Mouse (Mus musculus): ENCODE data around the gene Actrt2. TPM values are rescaled to one million over a fixed set of nuclear protein-coding genes. Genes with fewer than 3 reads are reported as not detected.

Gene Actrt2
- polyA plus RNA-seq, 1 experiment from 2014 or later = not detected

DNA sequence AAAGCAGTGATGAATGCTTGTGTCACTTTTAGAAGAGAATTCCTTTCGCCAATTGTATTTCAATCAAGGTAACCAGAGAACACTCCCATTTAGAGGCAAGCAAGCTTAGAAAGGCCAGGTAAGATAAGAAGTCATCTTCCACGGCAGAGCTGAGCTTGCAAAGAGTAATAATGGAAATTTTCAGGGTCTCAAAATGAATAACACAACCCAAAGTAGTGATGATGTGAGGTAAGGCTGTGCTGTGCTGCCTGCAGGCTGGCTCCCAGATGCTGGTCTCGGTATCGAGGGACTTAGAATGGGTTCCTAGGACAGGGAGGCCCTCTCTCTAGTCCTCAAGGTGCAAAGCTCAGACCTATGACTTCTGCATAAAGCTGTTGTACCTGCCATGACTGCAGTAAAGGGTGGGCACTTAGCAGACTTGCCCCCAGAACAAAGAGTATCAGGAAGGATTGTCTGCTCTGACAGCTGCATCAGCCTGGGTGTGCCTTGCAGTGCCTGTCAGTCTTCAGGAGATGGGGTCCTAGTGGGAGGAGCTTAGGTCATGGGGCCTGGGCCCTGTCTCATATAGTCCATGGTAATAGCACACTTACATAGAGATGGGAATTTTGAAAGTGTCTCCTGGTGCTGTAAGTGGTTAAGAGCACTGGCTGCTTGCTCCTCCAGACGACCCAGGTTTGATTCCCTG, 15.5 kb upstream of the Actrt2 start:
- H3K36me3 ChIP-seq = no peaks in the 10 kb centered on the region
- H3K9me3 ChIP-seq (replicated peaks) = no peaks in the 10 kb centered on the region
- H3K4me2 ChIP-seq = no peak overlapping the region
- no peak overlapping the region for H3K9ac ChIP-seq
- DNase-seq (no peak), ATAC-seq (ENCODE audit: low read depth) (no peak)
- WGBS (ENCODE audit: insufficient replicate concordance) = 58% methylated on average over 5 of the region's 5 CpGs
- no peak overlapping the region for H3K27ac ChIP-seq
- H3K4me3 ChIP-seq (replicated peaks) = no peak overlapping the region
- no peaks in the 10 kb centered on the region for H3K4me1 ChIP-seq (replicated peaks)
- H3K27me3 ChIP-seq = no peaks in the 10 kb centered on the region; the same call in 1 of the 2 replicates

DNA sequence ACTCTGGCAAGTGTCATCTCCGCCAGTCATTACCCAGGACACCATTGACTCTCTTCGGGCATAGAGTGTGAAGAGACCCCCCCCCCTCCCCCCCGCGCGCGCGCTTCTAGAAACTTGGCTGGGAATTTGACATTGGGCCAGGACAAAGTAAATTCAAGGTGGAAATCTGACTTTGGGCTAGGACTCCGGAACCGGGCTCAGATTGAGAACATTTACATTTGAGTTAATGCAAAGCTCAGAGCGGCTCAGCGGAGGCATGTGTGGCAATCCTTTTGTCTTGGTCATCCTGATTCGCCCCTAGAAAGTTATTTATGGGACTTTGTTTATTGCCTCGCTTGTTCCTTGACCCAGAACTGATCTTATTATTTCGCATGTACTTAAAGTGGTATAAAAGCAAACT, 14.6 kb upstream of the Actrt2 start:
- Histone ChIP-seq H3K4me2 (no peak overlapping the region), H3K27me3 (no peaks in the 10 kb centered on the region; the same call in 1 of the 2 replicates), H3K36me3 (no peaks in the 10 kb centered on the region), H3K9me3 (replicated peaks) (no peaks in the 10 kb centered on the region), H3K4me3 (replicated peaks) (no peak overlapping the region), H3K4me1 (replicated peaks) (no peaks in the 10 kb centered on the region), H3K9ac (no peak overlapping the region), H3K27ac (no peak overlapping the region)
- DNase-seq (no peak), ATAC-seq (ENCODE audit: low read depth) (no peak)
- 50% methylated on average over 14 of the region's 14 CpGs for WGBS (ENCODE audit: insufficient replicate concordance)

DNA sequence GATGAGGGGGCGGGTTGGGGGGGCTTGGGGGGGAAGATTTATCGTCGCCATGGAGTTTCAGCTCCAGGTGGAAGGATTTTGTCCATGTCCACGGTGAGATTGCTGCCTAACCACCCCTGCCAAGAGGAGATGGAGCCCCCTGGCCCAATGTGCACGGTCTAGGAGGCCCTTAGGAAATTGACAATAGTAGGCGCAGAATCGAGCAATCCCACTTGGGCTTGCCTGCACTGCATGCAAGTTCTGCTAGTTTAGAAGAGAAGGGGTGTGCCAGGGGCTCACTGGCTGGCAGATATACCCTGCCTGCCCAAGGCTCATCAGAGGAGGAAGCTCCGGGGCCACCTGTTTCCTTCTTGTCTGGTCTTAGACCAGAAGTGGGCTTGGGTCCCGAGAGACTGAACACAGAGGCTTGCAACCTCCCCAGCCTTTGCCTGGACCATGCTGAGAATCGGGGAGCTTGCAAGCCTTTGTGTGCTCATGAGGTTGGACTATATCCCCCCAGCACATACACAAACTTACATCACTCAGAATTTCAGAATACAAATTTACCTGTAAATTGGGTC, 7.9 kb upstream of the Actrt2 start:
- ATAC-seq (ENCODE audit: low read depth) (no peak), DNase-seq (no peak)
- 46% methylated on average over 10 of the region's 10 CpGs for WGBS (ENCODE audit: insufficient replicate concordance)
- no peak overlapping the region for H3K4me2 ChIP-seq
- H3K4me3 ChIP-seq (replicated peaks) = no peak overlapping the region
- H3K9me3 ChIP-seq (replicated peaks) = no peaks in the 10 kb centered on the region
- no peak overlapping the region for H3K27ac ChIP-seq
- no peaks in the 10 kb centered on the region for H3K4me1 ChIP-seq (replicated peaks)
- no peaks in the 10 kb centered on the region for H3K36me3 ChIP-seq
- 0 out of 2 replicates have a peak, but pooled peaks cover 7% of the 10 kb centered on the region for H3K27me3 ChIP-seq
- no peak overlapping the region for H3K9ac ChIP-seq

- H3K4me3 ChIP-seq (replicated peaks) = no peak overlapping the region
Observed at GRCm38 (mm10) chr4:154674966-154675365, 7.3 kb upstream of the Actrt2 start.

GRCm38 (mm10) chr4:154674541-154674940, 6.9 kb upstream of the Actrt2 start:
- Histone ChIP-seq H3K27me3 (0 out of 2 replicates have a peak, but pooled peaks cover 9% of the 10 kb centered on the region), H3K4me2 (no peak overlapping the region)
- WGBS (ENCODE audit: insufficient replicate concordance) = 7% methylated on average over 12 of the region's 12 CpGs

More at GRCm38 (mm10) chr4:154674966-154675365, 7.3 kb upstream of the Actrt2 start:
- Histone ChIP-seq H3K9ac (no peak overlapping the region), H3K9me3 (replicated peaks) (no peaks in the 10 kb centered on the region), H3K4me2 (no peak overlapping the region), H3K27ac (no peak overlapping the region), H3K36me3 (no peaks in the 10 kb centered on the region), H3K27me3 (0 out of 2 replicates have a peak, but pooled peaks cover 7% of the 10 kb centered on the region), H3K4me1 (replicated peaks) (no peaks in the 10 kb centered on the region)
- no peak for DNase-seq
- no peak for ATAC-seq (ENCODE audit: low read depth)
- WGBS (ENCODE audit: insufficient replicate concordance) = 48% methylated on average over 15 of the region's 15 CpGs

DNA sequence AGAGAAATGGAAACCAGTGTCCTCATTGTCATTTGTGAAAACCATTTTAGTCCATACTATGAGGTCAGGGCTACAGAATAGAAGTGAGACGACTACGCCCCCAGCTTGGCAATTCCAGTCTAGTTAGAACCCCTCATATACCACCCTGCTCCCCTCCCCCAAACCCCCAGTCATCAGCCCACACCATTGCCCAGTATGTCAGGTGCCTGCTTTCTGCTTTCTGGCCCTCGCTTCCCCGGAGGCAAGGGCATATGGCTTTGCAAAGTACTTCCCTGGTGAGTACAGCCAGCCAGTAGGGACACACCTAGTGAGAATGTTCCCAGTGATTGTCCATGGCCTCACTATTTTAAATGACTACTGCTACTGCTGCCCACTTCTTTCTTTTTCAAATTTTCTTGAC, 6.3 kb upstream of the Actrt2 start:
- ATAC-seq (ENCODE audit: low read depth) (no peak), DNase-seq (no peak)
- no peaks in the 10 kb centered on the region for H3K4me1 ChIP-seq (replicated peaks)
- WGBS (ENCODE audit: insufficient replicate concordance) = 71% methylated on average over 4 of the region's 4 CpGs
- no peaks in the 10 kb centered on the region for H3K36me3 ChIP-seq
- H3K27me3 ChIP-seq = 0 out of 2 replicates have a peak, but pooled peaks cover 9% of the 10 kb centered on the region
- no peak overlapping the region for H3K4me2 ChIP-seq
- H3K9me3 ChIP-seq (replicated peaks) = no peaks in the 10 kb centered on the region
- no peak overlapping the region for H3K4me3 ChIP-seq (replicated peaks)
- no peak overlapping the region for H3K27ac ChIP-seq
- H3K9ac ChIP-seq = no peak overlapping the region

More at GRCm38 (mm10) chr4:154674541-154674940, 6.9 kb upstream of the Actrt2 start:
- no peaks in the 10 kb centered on the region for H3K36me3 ChIP-seq
- no peaks in the 10 kb centered on the region for H3K9me3 ChIP-seq (replicated peaks)
- H3K4me1 ChIP-seq (replicated peaks) = no peaks in the 10 kb centered on the region
- DNase-seq (no peak), ATAC-seq (ENCODE audit: low read depth) (no peak)
- no peak overlapping the region for H3K9ac ChIP-seq
- no peak overlapping the region for H3K4me3 ChIP-seq (replicated peaks)
- no peak overlapping the region for H3K27ac ChIP-seq

DNA sequence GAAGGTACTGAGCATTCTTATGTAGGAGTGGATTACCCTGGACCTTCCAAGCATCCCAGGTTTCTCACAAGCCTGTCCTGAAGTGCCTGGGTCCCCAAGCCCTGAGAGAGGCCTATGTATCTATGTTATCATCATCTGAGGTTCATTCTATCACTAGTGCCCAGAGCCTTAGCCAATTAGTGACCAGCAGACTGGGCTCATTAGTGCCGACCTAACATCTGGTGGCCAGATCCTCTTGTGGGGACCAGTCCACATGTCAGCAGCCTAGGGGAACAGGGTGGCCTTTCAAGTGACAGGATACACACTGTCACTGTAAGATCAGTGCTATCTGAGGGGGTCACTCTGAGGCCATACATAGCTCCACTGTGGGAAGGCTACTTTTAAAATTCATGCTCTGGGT, 4.4 kb upstream of the Actrt2 start:
- no peak overlapping the region for H3K4me2 ChIP-seq
- no peaks in the 10 kb centered on the region for H3K36me3 ChIP-seq
- no peaks in the 10 kb centered on the region for H3K4me1 ChIP-seq (replicated peaks)
- H3K4me3 ChIP-seq (replicated peaks) = no peak overlapping the region
- H3K9me3 ChIP-seq (replicated peaks) = no peaks in the 10 kb centered on the region
- DNase-seq (no peak), ATAC-seq (ENCODE audit: low read depth) (no peak)
- H3K27ac ChIP-seq = no peak overlapping the region
- H3K27me3 ChIP-seq = 0 out of 2 replicates have a peak, but pooled peaks cover 9% of the 10 kb centered on the region
- WGBS (ENCODE audit: insufficient replicate concordance) = 17% methylated on average over 1 of the region's 1 CpGs
- H3K9ac ChIP-seq = no peak overlapping the region

DNA sequence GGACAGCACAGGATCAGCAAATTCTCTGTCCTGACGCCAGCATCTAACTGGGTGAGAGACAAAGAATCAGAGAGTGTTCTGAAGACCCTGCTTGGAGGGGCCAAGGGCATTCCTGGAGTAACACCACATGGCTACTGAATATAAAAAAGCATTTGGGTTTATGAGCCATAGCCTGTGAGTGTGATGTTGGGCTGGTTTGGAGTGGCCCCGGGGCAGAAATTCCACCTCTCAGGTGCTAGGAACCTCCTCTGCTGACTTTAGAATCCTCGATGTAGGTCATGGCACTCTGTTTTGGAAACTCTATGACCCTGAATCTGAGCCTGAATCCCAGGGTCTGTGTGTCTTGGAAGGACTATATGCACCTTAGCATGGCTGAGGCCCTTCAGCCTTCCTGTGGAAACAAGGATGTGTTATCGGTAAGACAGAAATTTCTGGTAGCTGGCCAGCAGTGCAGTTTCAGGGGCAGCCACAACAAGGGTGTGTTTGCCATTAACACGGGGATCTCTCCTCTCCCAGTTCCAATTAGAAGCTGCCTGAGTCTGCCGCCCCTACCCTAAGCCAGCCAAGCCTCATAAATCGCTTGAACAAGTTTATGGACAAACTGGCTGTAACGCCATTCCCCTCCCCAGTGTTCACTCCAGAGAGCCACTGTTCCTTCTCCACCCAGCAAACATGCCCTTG, 3.7 kb upstream of the Actrt2 start:
- ATAC-seq (ENCODE audit: low read depth) = no peak
- Histone ChIP-seq H3K27ac (no peak overlapping the region), H3K4me1 (replicated peaks) (no peaks in the 10 kb centered on the region), H3K9ac (no peak overlapping the region), H3K4me2 (no peak overlapping the region), H3K4me3 (replicated peaks) (no peak overlapping the region), H3K9me3 (replicated peaks) (no peaks in the 10 kb centered on the region), H3K27me3 (0 out of 2 replicates have a peak, but pooled peaks cover 6% of the 10 kb centered on the region), H3K36me3 (no peaks in the 10 kb centered on the region)
- 55% methylated on average over 8 of the region's 8 CpGs for WGBS (ENCODE audit: insufficient replicate concordance)
- no peak for DNase-seq

GRCm38 (mm10) chr4:154662681-154663215, 4.9 kb downstream of the Actrt2 start:
- H3K27me3 ChIP-seq = 0 out of 2 replicates have a peak, but pooled peaks cover 2% of the 10 kb centered on the region
- H3K4me2 ChIP-seq = no peak overlapping the region
- ATAC-seq (ENCODE audit: low read depth) = no peak
- H3K4me1 ChIP-seq (replicated peaks) = no peaks in the 10 kb centered on the region
- no peaks in the 10 kb centered on the region for H3K9me3 ChIP-seq (replicated peaks)
- no peak for DNase-seq
- H3K36me3 ChIP-seq = no peaks in the 10 kb centered on the region
- H3K4me3 ChIP-seq (replicated peaks) = no peak overlapping the region
- WGBS (ENCODE audit: insufficient replicate concordance) = 55% methylated on average over 12 of the region's 12 CpGs
- no peak overlapping the region for H3K27ac ChIP-seq
- H3K9ac ChIP-seq = no peak overlapping the region

- Histone ChIP-seq H3K4me2 (no peak overlapping the region), H3K36me3 (no peaks in the 10 kb centered on the region), H3K27me3 (0 out of 2 replicates have a peak, but pooled peaks cover 2% of the 10 kb centered on the region), H3K27ac (no peak overlapping the region), H3K4me1 (replicated peaks) (no peaks in the 10 kb centered on the region), H3K9ac (no peak overlapping the region), H3K4me3 (replicated peaks) (no peak overlapping the region), H3K9me3 (replicated peaks) (no peaks in the 10 kb centered on the region)
- DNase-seq (no peak), ATAC-seq (ENCODE audit: low read depth) (no peak)
- 31% methylated on average over 6 of the region's 6 CpGs for WGBS (ENCODE audit: insufficient replicate concordance)
Observed at GRCm38 (mm10) chr4:154661256-154661655, 6.4 kb downstream of the Actrt2 start.

DNA sequence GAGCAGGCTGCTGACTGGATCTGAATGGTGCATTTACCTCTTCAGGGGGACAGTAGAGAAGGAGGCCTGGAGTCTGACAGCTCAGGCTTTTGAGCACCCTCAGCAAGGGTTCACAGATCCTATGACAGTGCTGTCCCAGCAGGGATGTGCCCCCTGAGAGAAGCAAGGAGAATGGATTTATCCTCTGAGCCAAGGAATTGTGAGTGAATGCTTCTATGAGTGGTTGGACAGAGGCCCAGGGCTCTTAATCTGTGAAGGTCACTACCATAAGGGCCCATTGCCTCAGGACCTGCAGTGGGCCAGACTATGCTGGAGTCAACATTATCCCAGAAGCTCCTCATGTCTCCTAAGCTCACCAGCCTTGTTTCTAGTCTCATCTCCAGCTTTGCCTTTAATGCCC, 7.6 kb downstream of the Actrt2 start:
- no peak overlapping the region for H3K9ac ChIP-seq
- H3K4me3 ChIP-seq (replicated peaks) = no peak overlapping the region
- 0 out of 2 replicates have a peak, but pooled peaks cover 7% of the 10 kb centered on the region for H3K27me3 ChIP-seq
- H3K36me3 ChIP-seq = no peaks in the 10 kb centered on the region
- H3K4me2 ChIP-seq = no peak overlapping the region
- H3K9me3 ChIP-seq (replicated peaks) = no peaks in the 10 kb centered on the region
- ATAC-seq (ENCODE audit: low read depth) (no peak), DNase-seq (no peak)
- H3K27ac ChIP-seq = no peak overlapping the region
- no peaks in the 10 kb centered on the region for H3K4me1 ChIP-seq (replicated peaks)
